Mouse (Mus musculus) Muller cell, postnatal 12 days (primary cell): ENCODE results near the gene Cpa4.

Experiments
- DNase-seq: peaks from one replicate; pipeline ENCODE4 v3.0.0-alpha.2; 2015; ENCODE audit errors: inconsistent ontology term

Gene Cpa4

GRCm38 (mm10) chr6:30624763-30625162, 56.6 kb downstream of the Cpa4 start:
- no peak for DNase-seq

GRCm38 (mm10) chr6:30628152-30628551, 60.0 kb downstream of the Cpa4 start:
- peak; percentile 48 for DNase-seq

GRCm38 (mm10) chr6:30629989-30630388, 61.8 kb downstream of the Cpa4 start:
- no peak for DNase-seq

GRCm38 (mm10) chr6:30635361-30635862, 67.2 kb downstream of the Cpa4 start:
- no peak for DNase-seq

GRCm38 (mm10) chr6:30636186-30636842, 68.1 kb downstream of the Cpa4 start:
- peak; percentile 43 for DNase-seq

DNA sequence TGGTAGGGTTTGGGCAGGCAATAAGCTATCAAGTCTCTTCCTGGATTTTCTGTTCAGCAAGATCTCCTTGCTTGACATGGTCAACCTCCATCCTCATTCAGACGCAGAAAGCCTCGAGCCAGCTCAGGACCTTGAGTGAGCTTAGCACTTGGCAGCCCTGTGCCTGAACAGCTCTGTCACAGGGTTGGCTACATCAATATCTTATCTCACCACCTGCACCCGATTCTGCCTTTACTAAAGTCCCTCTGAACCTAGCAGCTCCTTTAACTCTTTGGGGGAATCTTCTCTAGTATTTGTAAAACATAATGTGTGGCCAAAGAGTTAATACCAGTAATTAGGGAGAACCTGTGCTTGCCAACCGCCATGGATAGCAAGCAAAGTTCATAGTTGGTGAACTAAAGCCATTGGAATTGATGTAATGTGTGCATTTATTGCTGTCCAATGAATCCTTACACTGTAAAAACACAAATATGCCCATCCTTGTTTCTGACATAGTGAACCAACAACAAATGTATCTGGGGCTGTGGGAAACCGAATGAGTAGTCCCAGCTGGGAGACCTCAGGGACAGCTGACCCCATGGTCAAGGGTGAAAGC, 70.6 kb downstream of the Cpa4 start, which contains the start of gene Cpa1:
Gene Cpa1, plus strand, starts transcription at position 545 of the 595 bp plus-strand sequence.
- DNase-seq = no peak
